Mouse (Mus musculus) C2C12 (cell line): ENCODE measurements around the gene Cxcl17. TPM values are rescaled to one million over a fixed set of nuclear protein-coding genes. Genes with fewer than 3 reads are reported as not detected.
"Not testable (repeated sequence)": the region's sequence is repeated elsewhere in the genome, so short reads cannot be mapped to it uniquely, and the experiment has no call there.

Source experiments
- H3K27me3 ChIP-seq: one replicate; pipeline ENCODE4 v1.6.1; 2011; ENCODE audit not compliant: control insufficient read depth, insufficient read depth, insufficient read length
- H3K36me3 ChIP-seq: one replicate; pipeline ENCODE4 v1.6.1; 2011; ENCODE audit not compliant: control insufficient read depth, insufficient read depth
- H3K4me3 ChIP-seq: one replicate; pipeline ENCODE4 v1.5.1; 2011; ENCODE audit warnings: mild to moderate bottlenecking, control low read depth; ENCODE audit not compliant: poor library complexity, insufficient read depth, severe bottlenecking
- H3K79me2 ChIP-seq: one replicate; pipeline ENCODE4 v1.6.1; 2011; ENCODE audit not compliant: control insufficient read depth, insufficient read depth
- H3K79me3 ChIP-seq: one replicate; pipeline ENCODE4 v1.6.1; 2011; ENCODE audit warnings: low read depth, control low read depth
- H3ac ChIP-seq: one replicate; pipeline ENCODE3; 2011; ENCODE audit warnings: low read depth; ENCODE audit not compliant: control insufficient read depth, insufficient read length
- CEBPB ChIP-seq: IDR thresholded peaks from one replicate; pipeline ENCODE4 v1.6.1; 2011; ENCODE audit warnings: low read depth, mild to moderate bottlenecking, control low read depth, moderate library complexity
- CTCF ChIP-seq: IDR thresholded peaks from one replicate; pipeline ENCODE4 v1.5.1; 2011; ENCODE audit not compliant: control insufficient read depth, insufficient read depth, insufficient read length
- FOSL1 ChIP-seq: IDR thresholded peaks from one replicate; pipeline ENCODE4 v1.8.0; 2011; ENCODE audit warnings: mild to moderate bottlenecking, low read length; ENCODE audit not compliant: poor library complexity, insufficient read depth, severe bottlenecking
- MAX ChIP-seq: IDR thresholded peaks from one replicate; pipeline ENCODE4 v1.6.1; 2011; ENCODE audit warnings: mild to moderate bottlenecking, control low read depth
- MYOD1 ChIP-seq: IDR thresholded peaks from one replicate; pipeline ENCODE4 v1.6.1; 2011; ENCODE audit warnings: low read depth; ENCODE audit not compliant: control insufficient read depth, insufficient read length
- MYOG ChIP-seq: IDR thresholded peaks from one replicate; pipeline ENCODE4 v1.6.1; 2011; ENCODE audit not compliant: control insufficient read depth, insufficient read length; ENCODE audit errors: extremely low read depth
- USF1 ChIP-seq: IDR thresholded peaks from one replicate; pipeline ENCODE4 v1.6.1; 2011; ENCODE audit warnings: low read depth, mild to moderate bottlenecking, control low read depth, moderate library complexity
- long read RNA-seq, 2 experiments: library from polyadenylated mRNA; unstranded; transcript quantifications; one replicate each; pipeline ENCODE4 v2.0.0; 2019 to 2020
- polyA plus RNA-seq: library from polyadenylated mRNA; unstranded; fragments of >200 nt; fragmentation: generic; extraction: Trizol; gene quantifications from one replicate; pipeline ENCODE4 v1.2.1, GENCODE M21; 2012; ENCODE audit warnings: missing spikeins

Cxcl17 gene
- polyA plus RNA-seq: not detected
- long read RNA-seq, experiment 1: 0 reads
- long read RNA-seq, experiment 2: 0 reads

DNA sequence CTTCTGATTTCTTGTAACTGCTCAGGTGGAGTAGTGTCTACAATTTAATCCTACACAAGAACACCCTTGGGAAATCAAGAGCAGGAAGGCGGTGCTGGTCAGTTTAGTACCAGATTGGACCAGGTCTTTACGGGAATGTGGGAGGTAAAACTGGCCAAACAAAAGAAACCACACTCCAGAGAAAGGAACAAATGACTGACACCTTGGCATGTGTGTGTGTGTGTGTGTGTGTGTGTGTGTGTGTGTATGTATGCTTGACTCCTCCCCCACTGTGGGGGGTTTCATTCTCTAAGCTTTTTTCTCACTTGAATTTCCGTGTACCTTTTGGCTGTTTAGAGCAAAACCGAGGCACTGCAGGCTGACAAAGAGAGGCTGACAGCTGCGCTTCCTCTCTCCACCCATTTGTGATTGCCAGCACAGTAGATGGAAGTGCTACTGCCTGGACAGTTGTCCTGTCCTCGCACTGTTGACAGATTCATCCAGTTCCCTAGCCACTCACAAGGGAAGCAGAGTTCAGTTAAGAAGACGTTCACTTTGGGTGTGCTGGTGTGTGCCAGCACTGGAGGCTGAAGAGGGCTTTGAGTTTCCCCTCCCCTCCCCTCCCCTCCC lies at the start of gene Cxcl17:
TSS of gene Cxcl17 (minus strand) at position 54 of the 609 bp plus-strand sequence.
- Histone ChIP-seq H3K79me2 (no peaks in the 10 kb centered on the region), H3K36me3 (no peaks in the 10 kb centered on the region), H3ac (no peak within 1 kb of the TSS), H3K79me3 (no peaks in the 10 kb centered on the region), H3K27me3 (peaks cover 4% of the 10 kb centered on the region), H3K4me3 (no peak within 1 kb of the TSS)
- TF ChIP-seq USF1 (no peak), CTCF (no peak), MAX (no peak), MYOG (no peak), MYOD1 (no peak), FOSL1 (no peak), CEBPB (no peak)

DNA sequence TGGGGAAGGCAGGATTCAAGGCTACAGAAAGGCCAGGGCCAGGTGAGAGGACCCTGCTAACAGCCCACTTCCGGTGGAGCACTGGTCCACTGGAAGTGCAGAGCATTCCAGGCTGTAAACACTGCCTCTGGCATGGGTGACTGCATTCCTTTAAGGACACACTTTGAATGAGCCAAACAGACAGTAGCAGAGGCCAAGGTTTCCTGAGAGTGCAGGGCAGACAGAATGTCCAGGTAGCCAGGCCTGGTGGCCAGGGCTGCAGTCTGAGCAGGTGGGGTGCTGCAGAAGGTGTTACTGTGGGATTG lies 49.3 kb upstream of the Cxcl17 start:
- H3K27me3 ChIP-seq, H3K79me2 ChIP-seq, H3K4me3 ChIP-seq, H3K36me3 ChIP-seq, H3K79me3 ChIP-seq, H3ac ChIP-seq: not testable (repeated sequence)

DNA sequence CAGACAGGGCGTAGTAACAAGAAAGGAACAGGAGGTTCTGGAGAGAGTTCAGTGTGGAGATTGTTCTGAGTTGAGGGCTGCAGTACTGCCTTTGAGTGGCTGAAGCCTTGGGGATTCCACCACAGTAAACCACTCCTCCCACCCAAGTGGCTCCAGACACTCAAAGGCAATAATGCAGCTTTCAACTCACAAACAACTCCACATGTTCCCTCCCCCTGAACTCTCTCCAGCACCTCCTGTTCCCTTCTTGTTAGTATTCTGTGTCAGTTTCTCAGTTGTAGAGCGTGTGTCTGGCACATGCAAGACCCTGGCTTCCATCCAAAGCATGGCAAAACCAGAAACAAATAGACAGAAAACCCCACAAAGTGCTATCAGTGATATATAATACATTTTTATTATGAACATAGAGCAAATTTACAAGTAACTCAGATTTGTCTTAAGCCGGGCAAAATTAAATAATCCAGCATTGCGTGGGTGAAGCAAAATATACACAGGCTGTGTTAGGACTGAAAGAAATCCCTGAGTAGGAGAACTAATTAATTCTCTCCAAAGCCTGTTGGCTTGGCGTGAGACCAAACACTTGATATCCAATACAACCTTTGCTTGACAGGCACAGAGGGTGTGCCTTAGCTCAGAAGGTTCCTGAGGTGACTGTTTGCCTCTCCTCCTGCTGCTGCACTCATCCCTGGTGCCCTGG lies 48.8 kb upstream of the Cxcl17 start:
- H3K36me3 ChIP-seq, H3K27me3 ChIP-seq, H3K4me3 ChIP-seq, H3K79me3 ChIP-seq, H3K79me2 ChIP-seq, H3ac ChIP-seq: not testable (repeated sequence)

DNA sequence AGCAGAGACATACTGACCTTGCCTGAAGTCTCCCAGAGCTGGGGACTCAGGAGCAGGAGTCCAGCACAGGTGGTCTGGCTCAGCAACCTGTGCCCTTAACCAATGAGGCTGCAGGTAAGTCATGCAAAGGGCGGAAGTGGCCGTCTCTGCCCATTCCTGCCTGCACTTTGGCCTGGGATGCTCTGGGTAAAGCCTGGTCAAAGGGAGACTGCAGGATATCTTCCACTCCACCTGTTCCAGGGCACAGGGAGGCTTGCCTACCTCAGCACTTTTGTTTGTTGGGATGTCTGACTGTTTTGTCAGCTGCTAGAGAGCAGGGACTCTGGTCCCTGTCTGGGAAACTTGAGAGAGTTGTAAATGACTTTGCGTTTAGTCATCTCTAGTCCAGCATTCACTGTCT lies 39.4 kb upstream of the Cxcl17 start:
- TF ChIP-seq MYOD1 (peak; percentile 89), USF1 (no peak)
- Histone ChIP-seq H3K36me3 (no peaks in the 10 kb centered on the region), H3ac (no peak overlapping the region), H3K79me2 (no peaks in the 10 kb centered on the region), H3K4me3 (no peak overlapping the region), H3K79me3 (no peaks in the 10 kb centered on the region), H3K27me3 (peaks cover 7% of the 10 kb centered on the region)

DNA sequence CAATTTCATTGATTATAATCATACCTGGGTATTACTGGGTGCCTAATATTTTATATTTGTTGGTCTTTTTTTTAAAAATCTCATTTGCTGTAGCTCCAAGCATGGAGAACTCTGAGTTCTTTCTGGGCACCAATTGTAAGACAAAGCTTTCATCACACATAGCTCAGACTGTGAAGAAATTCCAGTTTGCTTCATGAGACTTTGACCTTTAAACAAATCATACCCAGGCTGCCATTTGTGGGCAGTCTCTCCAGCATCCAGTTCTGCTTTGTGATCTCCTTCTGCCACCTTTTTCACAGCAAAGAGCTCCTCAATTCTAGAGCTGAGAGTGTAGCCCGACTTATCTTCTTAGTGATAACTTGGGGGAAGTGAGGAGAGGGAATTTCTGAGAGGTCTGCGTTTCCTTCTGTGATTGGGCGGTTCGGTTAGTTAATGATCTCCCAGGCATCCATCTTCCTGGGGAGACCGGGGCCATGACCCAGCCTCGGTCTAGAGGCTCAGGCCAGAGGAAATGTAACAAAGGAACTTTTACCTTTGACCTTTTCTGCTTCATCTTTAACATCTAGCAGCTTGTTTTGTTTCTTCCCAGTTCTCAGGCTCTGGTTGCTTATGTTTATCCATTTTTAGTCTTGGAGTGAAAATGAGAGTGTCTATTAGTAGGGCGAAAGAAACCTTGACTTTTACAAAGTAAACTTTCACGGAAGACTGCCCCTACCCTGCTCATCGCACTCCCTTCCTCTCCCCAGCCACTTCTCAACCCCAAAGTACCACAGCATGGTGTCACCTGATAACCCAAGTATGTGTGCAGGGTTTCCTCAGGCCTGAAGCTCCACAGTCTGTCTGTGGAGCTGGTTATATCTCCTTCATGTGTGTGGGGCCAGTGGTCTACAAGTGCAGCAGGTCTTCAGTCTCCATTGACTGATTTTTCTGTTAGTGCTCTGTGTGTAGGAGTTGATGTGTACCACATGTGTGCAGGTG lies 37.5 kb upstream of the Cxcl17 start:
- Histone ChIP-seq H3K4me3 (no peak overlapping the region), H3K79me3 (no peaks in the 10 kb centered on the region), H3K36me3 (no peaks in the 10 kb centered on the region), H3K27me3 (peaks cover 7% of the 10 kb centered on the region), H3K79me2 (no peaks in the 10 kb centered on the region), H3ac (no peak overlapping the region)
- TF ChIP-seq CEBPB (no peak), MAX (no peak), CTCF (no peak), MYOG (no peak), USF1 (no peak), MYOD1 (no peak), FOSL1 (no peak)

DNA sequence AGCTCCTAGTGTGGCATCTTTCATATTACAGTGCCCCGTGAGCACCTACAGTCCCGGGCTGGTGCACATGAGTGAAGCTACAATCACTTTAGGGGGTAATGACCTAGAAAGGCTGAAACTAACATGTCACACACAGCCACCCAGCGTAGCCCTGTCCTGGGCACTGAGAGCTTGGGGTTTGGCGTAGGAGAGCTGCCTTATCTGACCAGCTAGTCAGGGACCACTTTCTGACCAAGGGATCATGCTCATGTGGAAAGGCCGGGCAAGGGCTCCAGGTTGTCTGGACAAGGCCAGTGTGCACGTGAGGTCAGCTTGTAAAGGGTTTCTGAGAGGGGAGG lies 28.1 kb upstream of the Cxcl17 start:
- no peaks in the 10 kb centered on the region for H3K36me3 ChIP-seq
- no peaks in the 10 kb centered on the region for H3K79me2 ChIP-seq
- no peak overlapping the region for H3ac ChIP-seq
- H3K79me3 ChIP-seq: no peaks in the 10 kb centered on the region
- TF ChIP-seq MYOG: no peak
- no peak for TF ChIP-seq CTCF
- no peak for TF ChIP-seq USF1
- TF ChIP-seq FOSL1: no peak
- no peak for TF ChIP-seq MYOD1
- no peak for TF ChIP-seq CEBPB
- no peak for TF ChIP-seq MAX
- no peak overlapping the region for H3K4me3 ChIP-seq
- H3K27me3 ChIP-seq: peaks cover 9% of the 10 kb centered on the region
